Mouse (Mus musculus) liver, embryonic 16.5 days (tissue): ENCODE data around the gene Prdx2. TPM values are rescaled to one million over a fixed set of nuclear protein-coding genes. Genes with fewer than 3 reads are reported as not detected.
A peak's percentile ranks its signal among the peaks of the same experiment; 100 is the strongest.

Experiments used
- ATAC-seq: fragments of 200-750 bp; cut with Nextera tagmentation; 2 replicates; pipeline ENCODE4 v1.8.0; 2017; ENCODE audit warnings: low read depth, mild to moderate bottlenecking, moderate number of reproducible peaks, moderate library complexity
- H3K27ac ChIP-seq: fragments of 300-500 bp; sonication (generic); 2 replicates; pipeline ENCODE4 v1.5.1; 2014; ENCODE audit warnings: mild to moderate bottlenecking, low read length
- H3K27me3 ChIP-seq: fragments of 300-500 bp; sonication (generic); 2 replicates; pipeline ENCODE4 v1.6.1; 2014; ENCODE audit warnings: low read depth, low read length, mixed read lengths; ENCODE audit not compliant: control insufficient read depth, insufficient read depth
- H3K36me3 ChIP-seq: fragments of 300-500 bp; sonication (generic); 2 replicates; pipeline ENCODE4 v1.6.1; 2014; ENCODE audit warnings: mild to moderate bottlenecking; ENCODE audit not compliant: control insufficient read depth, insufficient read depth
- H3K4me1 ChIP-seq: fragments of 300-500 bp; sonication (generic); 2 replicates; pipeline ENCODE4 v1.6.1; 2014; ENCODE audit warnings: low read depth, low read length, mixed read lengths; ENCODE audit not compliant: control insufficient read depth
- H3K4me2 ChIP-seq: fragments of 300-500 bp; sonication (generic); 2 replicates; pipeline ENCODE4 v1.6.1; 2014; ENCODE audit warnings: low read depth, low read length, mixed read lengths
- H3K4me3 ChIP-seq: fragments of 300-500 bp; sonication (generic); 2 replicates; pipeline ENCODE4 v1.5.1; 2014; ENCODE audit warnings: low read depth, mild to moderate bottlenecking, low read length
- H3K9ac ChIP-seq: fragments of 300-500 bp; sonication (generic); 2 replicates; pipeline ENCODE4 v1.6.1; 2014; ENCODE audit warnings: low read depth, low read length
- H3K9me3 ChIP-seq: fragments of 300-500 bp; sonication (generic); replicated peaks from 2 replicates; pipeline ENCODE4 v1.6.1; 2016; ENCODE audit warnings: low read length; ENCODE audit not compliant: control insufficient read depth
- WGBS: fragments of 180-500 bp; shearing (Covaris S2); extraction: QIAGEN DNeasy Blood & Tissue Kit; methylation state at CpG from one replicate; pipeline ENCODE4 v1.1.7; 2014; ENCODE audit not compliant: insufficient replicate concordance; 5-methylcytosine and 5-hydroxymethylcytosine counted together
- polyA plus RNA-seq: library from polyadenylated mRNA; unstranded; fragments of >200 nt; fragmentation: Nextera tagmentation; extraction: Ambion mirVana; gene quantifications from 2 replicates; pipeline ENCODE4 v1.2.1, GENCODE M21; 2015

Prdx2 gene
- polyA plus RNA-seq, 1 experiment from 2014 or later: 1,724 TPM

GRCm38 (mm10) chr8:84987388-84987787, 18.0 kb downstream of the Prdx2 start:
- Histone ChIP-seq H3K27me3 (no peaks in the 10 kb centered on the region), H3K9ac (no peak overlapping the region), H3K9me3 (no peaks in the 10 kb centered on the region), H3K36me3 (no peaks in the 10 kb centered on the region), H3K4me1 (peaks cover 60% of the 10 kb centered on the region), H3K4me3 (no peak overlapping the region), H3K4me2 (no peak overlapping the region), H3K27ac (no peak overlapping the region)
- ATAC-seq: no peak
- WGBS: 66% methylated on average over 5 of the region's 5 CpGs

- Histone ChIP-seq H3K9ac (no peak overlapping the region), H3K4me1 (peaks cover 57% of the 10 kb centered on the region), H3K4me2 (no peak overlapping the region), H3K36me3 (no peaks in the 10 kb centered on the region), H3K27me3 (no peaks in the 10 kb centered on the region), H3K27ac (no peak overlapping the region), H3K4me3 (no peak overlapping the region), H3K9me3 (no peaks in the 10 kb centered on the region)
- ATAC-seq: no peak
- 90% methylated on average over 2 of the region's 2 CpGs for WGBS
These were observed 18.5 kb downstream of the Prdx2 start for GRCm38 (mm10) chr8:84987903-84988302.

GRCm38 (mm10) chr8:84989311-84989731, 19.9 kb downstream of the Prdx2 start:
- H3K36me3 ChIP-seq: no peaks in the 10 kb centered on the region
- H3K27me3 ChIP-seq: no peaks in the 10 kb centered on the region
- H3K4me1 ChIP-seq: peaks cover 43% of the 10 kb centered on the region
- ATAC-seq: no peak
- peak overlapping the region; percentile 71 for H3K4me3 ChIP-seq
- H3K9me3 ChIP-seq: no peaks in the 10 kb centered on the region
- H3K4me2 ChIP-seq: peak overlapping the region; percentile 96
- H3K27ac ChIP-seq: peak overlapping the region; percentile 81
- WGBS: 9% methylated on average over 15 of the region's 15 CpGs
- H3K9ac ChIP-seq: peak overlapping the region; percentile 81

- peak overlapping the region; percentile 96 for H3K4me2 ChIP-seq
- ATAC-seq: peak; percentile 67
- H3K9me3 ChIP-seq: no peaks in the 10 kb centered on the region
- peak overlapping the region; percentile 81 for H3K27ac ChIP-seq
- H3K4me3 ChIP-seq: peak overlapping the region; percentile 71
- no peaks in the 10 kb centered on the region for H3K36me3 ChIP-seq
- H3K4me1 ChIP-seq: peaks cover 38% of the 10 kb centered on the region
- 0% methylated on average over 15 of the region's 15 CpGs for whole genome bisulfite sequencing
- H3K9ac ChIP-seq: peak overlapping the region; percentile 81
- no peaks in the 10 kb centered on the region for H3K27me3 ChIP-seq
These were observed 20.4 kb downstream of the Prdx2 start for GRCm38 (mm10) chr8:84989810-84990209.

- Histone ChIP-seq H3K4me3 (peak within 1 kb of the TSS; percentile 71), H3K27me3 (no peaks in the 10 kb centered on the region), H3K9ac (peak within 1 kb of the TSS; percentile 81), H3K4me1 (peaks cover 33% of the 10 kb centered on the region), H3K4me2 (peak within 1 kb of the TSS; percentile 96), H3K36me3 (no peaks in the 10 kb centered on the region), H3K27ac (peak within 1 kb of the TSS; percentile 81), H3K9me3 (no peaks in the 10 kb centered on the region)
- peak; percentile 81 for ATAC-seq
- WGBS: 0% methylated on average over 28 of the region's 28 CpGs
These were observed 21.0 kb downstream of the Prdx2 start, which contains the start of gene Hook2 for GRCm38 (mm10) chr8:84990349-84990748. TSS of gene Hook2 (plus strand) at chr8:84990603.

GRCm38 (mm10) chr8:84990836-84991235, 21.4 kb downstream of the Prdx2 start:
- Histone ChIP-seq H3K27me3 (no peaks in the 10 kb centered on the region), H3K4me3 (peak overlapping the region; percentile 71), H3K9me3 (no peaks in the 10 kb centered on the region), H3K9ac (peak overlapping the region; percentile 81), H3K27ac (peak overlapping the region; percentile 77), H3K4me2 (peak overlapping the region; percentile 96), H3K36me3 (no peaks in the 10 kb centered on the region), H3K4me1 (peaks cover 28% of the 10 kb centered on the region)
- WGBS: 4% methylated on average over 15 of the region's 15 CpGs
- peak; percentile 50 for ATAC-seq

GRCm38 (mm10) chr8:84994375-84994774, 25.0 kb downstream of the Prdx2 start:
- no peaks in the 10 kb centered on the region for H3K9me3 ChIP-seq

GRCm38 (mm10) chr8:84995680-84996079, 26.3 kb downstream of the Prdx2 start:
- Histone ChIP-seq H3K9me3 (no peaks in the 10 kb centered on the region), H3K27ac (no peak overlapping the region), H3K27me3 (no peaks in the 10 kb centered on the region), H3K4me1 (peaks cover 15% of the 10 kb centered on the region), H3K4me2 (no peak overlapping the region), H3K36me3 (no peaks in the 10 kb centered on the region), H3K4me3 (no peak overlapping the region), H3K9ac (no peak overlapping the region)
- no peak for ATAC-seq
- 62% methylated on average over 25 of the region's 25 CpGs for WGBS

More at GRCm38 (mm10) chr8:84994375-84994774, 25.0 kb downstream of the Prdx2 start:
- ATAC-seq: no peak
- no peaks in the 10 kb centered on the region for H3K27me3 ChIP-seq
- no peaks in the 10 kb centered on the region for H3K36me3 ChIP-seq
- H3K27ac ChIP-seq: no peak overlapping the region
- WGBS: 80% methylated on average over 9 of the region's 9 CpGs
- no peak overlapping the region for H3K9ac ChIP-seq
- H3K4me1 ChIP-seq: peaks cover 19% of the 10 kb centered on the region
- H3K4me3 ChIP-seq: no peak overlapping the region
- no peak overlapping the region for H3K4me2 ChIP-seq

- H3K4me2 ChIP-seq: no peak overlapping the region
- H3K4me1 ChIP-seq: peaks cover 9% of the 10 kb centered on the region
- no peak overlapping the region for H3K4me3 ChIP-seq
- no peaks in the 10 kb centered on the region for H3K36me3 ChIP-seq
- no peak for ATAC-seq
- 79% methylated on average over 5 of the region's 5 CpGs for WGBS
- no peaks in the 10 kb centered on the region for H3K9me3 ChIP-seq
- no peaks in the 10 kb centered on the region for H3K27me3 ChIP-seq
- no peak overlapping the region for H3K9ac ChIP-seq
- no peak overlapping the region for H3K27ac ChIP-seq
These were observed 27.6 kb downstream of the Prdx2 start for GRCm38 (mm10) chr8:84996978-84997377.
